Mouse (Mus musculus) right cerebral cortex, postnatal 14 days (tissue): ENCODE data around the gene Ptprq.

Source experiments
- DNase-seq: peaks from one replicate; pipeline ENCODE4 v3.0.0; 2022

Ptprq gene

GRCm38 (mm10) chr10:107485870-107486269, 234.0 kb downstream of the Ptprq start, which contains the start of gene Myf5:
Gene Myf5, minus strand, starts transcription at chr10:107486134.
- DNase-seq = no peak

GRCm38 (mm10) chr10:107484050-107484449, 235.8 kb downstream of the Ptprq start:
- DNase-seq = no peak

- no peak for DNase-seq
These were observed 246.4 kb downstream of the Ptprq start for GRCm38 (mm10) chr10:107473497-107473896.

GRCm38 (mm10) chr10:107471712-107472111, 248.1 kb downstream of the Ptprq start:
- no peak for DNase-seq

- DNase-seq = no peak
These were observed 252.0 kb downstream of the Ptprq start for GRCm38 (mm10) chr10:107467819-107468218.
